Mouse (Mus musculus) testis, postnatal 10 days (tissue): ENCODE results near the gene Cnnm1.

ENCODE experiments used
- DNase-seq: peaks from one replicate; pipeline ENCODE4 v3.0.0; 2021; ENCODE audit warnings: low spot score

The Cnnm1 gene

GRCm38 (mm10) chr19:43440112-43440737 is at the start of gene Cnnm1:
TSS of gene Cnnm1 (plus strand) at chr19:43440436.
- peak; percentile 56 for DNase-seq

GRCm38 (mm10) chr19:43396327-43396726 is 43.9 kb upstream of the Cnnm1 start:
- DNase-seq: peak; percentile 50

- DNase-seq: no peak
These were observed 33.1 kb upstream of the Cnnm1 start for GRCm38 (mm10) chr19:43407181-43407580.

- DNase-seq: no peak
These were observed 24.7 kb upstream of the Cnnm1 start for GRCm38 (mm10) chr19:43415565-43415964.

GRCm38 (mm10) chr19:43420506-43420905 is 19.7 kb upstream of the Cnnm1 start:
- no peak for DNase-seq

GRCm38 (mm10) chr19:43424082-43424481 is 16.2 kb upstream of the Cnnm1 start:
- no peak for DNase-seq

- no peak for DNase-seq
These were observed 12.6 kb upstream of the Cnnm1 start for GRCm38 (mm10) chr19:43427446-43428224.

GRCm38 (mm10) chr19:43439246-43439645 is 990 bp upstream of the Cnnm1 start:
- no peak for DNase-seq

GRCm38 (mm10) chr19:43440768-43441660 is 778 bp downstream of the Cnnm1 start:
- peak; percentile 56 for DNase-seq

GRCm38 (mm10) chr19:43441661-43441990 is 1.4 kb downstream of the Cnnm1 start:
- no peak for DNase-seq

GRCm38 (mm10) chr19:43442269-43442668 is 2.0 kb downstream of the Cnnm1 start:
- DNase-seq: no peak

- no peak for DNase-seq
These were observed 2.7 kb downstream of the Cnnm1 start for GRCm38 (mm10) chr19:43442906-43443305.

GRCm38 (mm10) chr19:43444636-43445205 is 4.5 kb downstream of the Cnnm1 start:
- no peak for DNase-seq

- DNase-seq: no peak
These were observed 11.3 kb downstream of the Cnnm1 start for GRCm38 (mm10) chr19:43451563-43451962.

GRCm38 (mm10) chr19:43452176-43452575 is 11.9 kb downstream of the Cnnm1 start:
- DNase-seq: no peak

- no peak for DNase-seq
These were observed 12.8 kb downstream of the Cnnm1 start for GRCm38 (mm10) chr19:43453025-43453424.

- no peak for DNase-seq
These were observed 19.7 kb downstream of the Cnnm1 start for GRCm38 (mm10) chr19:43459948-43460347.

- no peak for DNase-seq
These were observed 20.2 kb downstream of the Cnnm1 start for GRCm38 (mm10) chr19:43460481-43460880.

GRCm38 (mm10) chr19:43462141-43462540 is 21.9 kb downstream of the Cnnm1 start:
- DNase-seq: no peak

GRCm38 (mm10) chr19:43463546-43464293 is 23.5 kb downstream of the Cnnm1 start:
- DNase-seq: no peak

GRCm38 (mm10) chr19:43464294-43464687 is 24.1 kb downstream of the Cnnm1 start:
- DNase-seq: no peak

- no peak for DNase-seq
These were observed 24.8 kb downstream of the Cnnm1 start for GRCm38 (mm10) chr19:43465076-43465475.
